ENCODE assay signal across 14 mouse cellular contexts in genomic region chr19:32345181-32345745, GRCm38 (mm10). TPM values are rescaled to one million over a fixed set of nuclear protein-coding genes. Genes with fewer than 3 reads are reported as not detected.
DNase-seq lines count a peak whose midpoint lies in the region; ATAC-seq and TF ChIP-seq lines count a peak whose summit lies in the region.
"Had no signal": no experiment of that assay in that cellular context is flagged by ENCODE, and none has a peak within 500 bp of the region (broad histone marks: within the 10 kb centered on the region; RNA-seq: fewer than 3 reads in every experiment).

No protein-coding gene starts in this region.

- WGBS in kidney, postnatal 0 days = 85% methylated on average over 6 of the region's 6 CpGs

- no peak overlapping the region for H3K4me3 ChIP-seq in kidney, postnatal 0 days (replicated peaks; ENCODE audit: low read depth, low read length)
- H3K4me3 ChIP-seq: megakaryocyte, embryonic 14.5 days had no signal

- no peaks in the 10 kb centered on the region for H3K36me3 ChIP-seq in kidney, postnatal 0 days (ENCODE audit: insufficient read depth, low read length)

- no peaks in the 10 kb centered on the region for H3K27me3 ChIP-seq in kidney, postnatal 0 days (ENCODE audit: insufficient read depth, low read length)
- H3K27me3 ChIP-seq: megakaryocyte, embryonic 14.5 days had no signal

- H3K27ac ChIP-seq in kidney, postnatal 0 days = peak overlapping the region; percentile 86

- intact Hi-C loops in heart, postnatal 14 days (cut with DNase I) = loop anchor here (2.0 kb wide), 1 partner anchor 16 kb away; no protein-coding TSS in a partner anchor

- H3K9ac ChIP-seq in kidney, postnatal 0 days (ENCODE audit: low read depth, low read length) = no peak overlapping the region

- peaks cover 58% of the 10 kb centered on the region for H3K4me1 ChIP-seq in kidney, postnatal 0 days (replicated peaks; ENCODE audit: insufficient read depth, low read length)

- no peaks in the 10 kb centered on the region for H3K9me3 ChIP-seq in kidney, postnatal 0 days (replicated peaks; ENCODE audit: low read length)
- H3K9me3 ChIP-seq: megakaryocyte, embryonic 14.5 days had no signal

- H3K4me2 ChIP-seq in kidney, postnatal 0 days (ENCODE audit: low read length) = no peak overlapping the region

- DNase-seq in heart, adult 11 months = peak; percentile 87
- no peak for DNase-seq in heart, postnatal 14 days
- DNase-seq in kidney, postnatal 0 days (ENCODE audit: low spot score) = no peak
- DNase-seq in kidney, postnatal 25 days = no peak
- peak; percentile 69 for DNase-seq in naive thymus-derived CD4-positive, alpha-beta T cell, adult 2 months (ENCODE audit: low read depth)
- DNase-seq in retina, embryonic 14.5 days (ENCODE audit: low spot score) = no peak
- DNase-seq: adrenal gland, postnatal 10 days; B cell, adult 2 months; cerebellum, adult 11 months; forebrain, postnatal 0 days; left cerebral cortex, postnatal 4 days had no signal

- no peak for TF ChIP-seq CTCF in kidney, postnatal 0 days (IDR thresholded peaks at IDR 0.05; ENCODE audit: low read depth)

- no peak for ATAC-seq in kidney, postnatal 0 days (replicated peaks; ENCODE audit: low FRiP score, low read depth)
- ATAC-seq in CD4-positive, CD25-positive, alpha-beta regulatory T cell, adult 4 months = peak; percentile 39
- ATAC-seq in activated CD4-positive, CD25-positive, alpha-beta regulatory T cell, adult 4 months = no peak

RNA-seq across cellular contexts. Expression of gene Sgms1, which starts 44.3 kb away (rescaled TPM):
- total RNA-seq in heart, postnatal 14 days (2021) = 10 to 100 TPM; 75.1 to 77.5 TPM
- polyA plus RNA-seq in kidney, postnatal 0 days (2015; fragmentation: Nextera tagmentation; extraction: Ambion mirVana) = 42.4 and 46.1 TPM in 2 replicates
- polyA plus RNA-seq in CD4-positive, CD25-positive, alpha-beta regulatory T cell, adult 4 months (2017; shearing (Covaris generic)) = 10 to 100 TPM; 42.2 to 48.0 TPM
- 10 to 100 TPM; 37.6 to 52.4 TPM for polyA plus RNA-seq in activated CD4-positive, CD25-positive, alpha-beta regulatory T cell, adult 4 months (2017; shearing (Covaris generic))

Comparison
In these comparisons a context has a peak if more than half of its experiments do, and no peak if none do; other contexts are left out.
1. DNase-seq: peak in heart, adult 11 months (single experiment) and naive thymus-derived CD4-positive, alpha-beta T cell, adult 2 months (single experiment); none in heart, postnatal 14 days (0 of 2), kidney, postnatal 0 days (single experiment), kidney, postnatal 25 days (0 of 2) and retina, embryonic 14.5 days (single experiment).